Mouse (Mus musculus) kidney, embryonic 14.5 days (tissue): ENCODE data around the gene Lonp2. TPM values are rescaled to one million over a fixed set of nuclear protein-coding genes. Genes with fewer than 3 reads are reported as not detected.

Experiments
- ATAC-seq: fragments of 200-750 bp; cut with Nextera tagmentation; 2 replicates; pipeline ENCODE4 v1.8.0; 2017; ENCODE audit warnings: moderate number of reproducible peaks, mild to moderate bottlenecking, moderate TSS enrichment, moderate library complexity; ENCODE audit not compliant: low FRiP score, low TSS enrichment
- H3K27ac ChIP-seq: fragments of 300-500 bp; sonication (generic); 2 replicates; pipeline ENCODE4 v1.5.1; 2014; ENCODE audit warnings: low read depth, mild to moderate bottlenecking, low read length, moderate library complexity, mixed read lengths
- H3K27me3 ChIP-seq: fragments of 300-500 bp; sonication (generic); 2 replicates; pipeline ENCODE4 v1.6.1; 2014; ENCODE audit warnings: mild to moderate bottlenecking, low read length; ENCODE audit not compliant: control insufficient read depth, insufficient read depth
- H3K36me3 ChIP-seq: fragments of 300-500 bp; sonication (generic); 2 replicates; pipeline ENCODE4 v1.6.1; 2014; ENCODE audit warnings: low read length, mixed read lengths; ENCODE audit not compliant: control insufficient read depth, insufficient read depth
- H3K4me1 ChIP-seq: fragments of 300-500 bp; sonication (generic); 2 replicates; pipeline ENCODE4 v1.6.1; 2014; ENCODE audit warnings: low read length, mixed read lengths; ENCODE audit not compliant: control insufficient read depth, insufficient read depth
- H3K4me2 ChIP-seq: fragments of 300-500 bp; sonication (generic); replicated peaks from 2 replicates; pipeline ENCODE4 v1.6.1; 2014; ENCODE audit warnings: low read depth, mild to moderate bottlenecking, low read length
- H3K4me3 ChIP-seq: fragments of 300-500 bp; sonication (generic); 2 replicates; pipeline ENCODE4 v1.5.1; 2014; ENCODE audit warnings: mild to moderate bottlenecking, low read length
- H3K9ac ChIP-seq: fragments of 300-500 bp; sonication (generic); 2 replicates; pipeline ENCODE4 v1.6.1; 2014; ENCODE audit warnings: low read depth, mild to moderate bottlenecking, low read length, moderate library complexity
- H3K9me3 ChIP-seq: fragments of 300-500 bp; sonication (generic); 2 replicates; pipeline ENCODE4 v1.6.1; 2016; ENCODE audit warnings: low read length; ENCODE audit not compliant: control insufficient read depth
- WGBS: fragments of 180-500 bp; shearing (Covaris S2); extraction: QIAGEN DNeasy Blood & Tissue Kit; methylation state at CpG from one replicate; pipeline ENCODE4 v1.1.7; 2014; 5-methylcytosine and 5-hydroxymethylcytosine counted together
- polyA plus RNA-seq: library from polyadenylated mRNA; unstranded; fragments of >200 nt; fragmentation: Nextera tagmentation; extraction: Ambion mirVana; gene quantifications from 2 replicates; pipeline ENCODE4 v1.2.1, GENCODE M21; 2014

The Lonp2 gene
- polyA plus RNA-seq, 1 experiment from 2014 or later = 54.8 TPM

- Histone ChIP-seq H3K9ac (no peak overlapping the region), H3K4me3 (no peak overlapping the region), H3K27ac (no peak overlapping the region), H3K4me2 (no peak overlapping the region), H3K27me3 (no peaks in the 10 kb centered on the region), H3K4me1 (peaks cover 23% of the 10 kb centered on the region; the same call in 1 of the 2 replicates), H3K36me3 (no peaks in the 10 kb centered on the region), H3K9me3 (no peaks in the 10 kb centered on the region)
- WGBS = 85% methylated on average over 7 of the region's 7 CpGs
- ATAC-seq = no peak
These were observed 118.9 kb downstream of the Lonp2 start for GRCm38 (mm10) chr8:86742605-86743345.

- H3K36me3 ChIP-seq = no peaks in the 10 kb centered on the region
- peak overlapping the region; percentile 64 for H3K4me2 ChIP-seq
- peak overlapping the region; percentile 99 for H3K9ac ChIP-seq
- H3K4me1 ChIP-seq = peaks cover 23% of the 10 kb centered on the region; the same call in 1 of the 2 replicates
- H3K27ac ChIP-seq = peak overlapping the region; percentile 97
- no peaks in the 10 kb centered on the region for H3K9me3 ChIP-seq
- peak overlapping the region; percentile 81 for H3K4me3 ChIP-seq
- 3% methylated on average over 18 of the region's 18 CpGs for WGBS
- ATAC-seq = 0 out of 2 replicates have a peak, but pooled peaks have one; percentile 8
- H3K27me3 ChIP-seq = no peaks in the 10 kb centered on the region
These were observed 120.7 kb downstream of the Lonp2 start for GRCm38 (mm10) chr8:86744313-86745220.

DNA sequence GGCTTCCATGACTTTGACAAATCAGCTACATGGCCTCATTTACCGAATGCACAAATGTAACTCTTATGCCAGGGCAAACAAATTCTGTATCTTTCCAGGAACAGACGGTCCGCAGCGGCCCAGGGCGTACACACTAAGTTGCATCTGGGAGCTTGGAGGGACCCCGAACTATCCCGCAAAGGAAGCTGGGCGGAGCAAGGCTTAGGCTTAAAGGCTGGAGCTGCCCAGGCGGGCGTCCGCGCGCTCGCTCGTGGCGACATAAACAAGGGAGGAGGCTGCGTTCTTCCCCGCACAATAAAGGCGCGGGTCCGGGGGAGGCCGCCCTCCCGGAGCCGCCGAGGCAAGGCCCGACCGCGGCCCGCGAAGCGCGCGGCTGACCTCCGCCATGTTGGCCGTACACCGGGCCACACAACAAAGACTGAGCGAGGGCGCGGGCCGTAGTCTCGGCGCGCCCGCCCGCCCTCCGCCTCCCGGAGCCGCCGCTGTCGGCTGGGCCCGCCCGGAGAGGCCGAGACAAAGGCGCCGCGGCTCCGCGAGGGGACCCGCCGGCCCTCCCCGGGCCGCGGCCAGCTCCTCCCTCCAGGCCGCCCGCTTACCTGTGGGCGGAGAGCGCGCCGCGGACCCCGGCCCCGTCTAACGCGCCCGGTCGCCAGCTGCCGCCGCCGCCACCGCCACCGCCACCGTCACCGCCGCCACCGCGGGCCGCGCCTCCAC, 121.5 kb downstream of the Lonp2 start, which contains the start of the genes Gm10638 and Siah1a:
Gm10638 (plus strand) TSS at position 479 of the 714 bp plus-strand sequence.
Siah1a (minus strand) TSS at position 714 of the 714 bp plus-strand sequence.
- Histone ChIP-seq H3K4me2 (peak within 1 kb of the TSS; percentile 64), H3K27ac (peak within 1 kb of the TSS; percentile 97), H3K9me3 (no peaks in the 10 kb centered on the region), H3K9ac (peak within 1 kb of the TSS; percentile 99), H3K27me3 (no peaks in the 10 kb centered on the region), H3K36me3 (no peaks in the 10 kb centered on the region), H3K4me1 (peaks cover 23% of the 10 kb centered on the region; the same call in 1 of the 2 replicates), H3K4me3 (peak within 1 kb of the TSS; percentile 81)
- WGBS = 0% methylated on average over 67 of the region's 88 CpGs
- peak; percentile 85 for ATAC-seq

GRCm38 (mm10) chr8:86745935-86746441, 122.1 kb downstream of the Lonp2 start:
- peak overlapping the region; percentile 60 for H3K4me2 ChIP-seq
- H3K9me3 ChIP-seq = no peaks in the 10 kb centered on the region
- H3K27me3 ChIP-seq = no peaks in the 10 kb centered on the region
- H3K27ac ChIP-seq = peak overlapping the region; percentile 97
- no peaks in the 10 kb centered on the region for H3K36me3 ChIP-seq
- H3K4me1 ChIP-seq = peaks cover 23% of the 10 kb centered on the region; the same call in 1 of the 2 replicates
- WGBS = 0% methylated on average over 48 of the region's 70 CpGs
- H3K4me3 ChIP-seq = peak overlapping the region; percentile 81
- H3K9ac ChIP-seq = peak overlapping the region; percentile 99
- ATAC-seq = peak; percentile 85

DNA sequence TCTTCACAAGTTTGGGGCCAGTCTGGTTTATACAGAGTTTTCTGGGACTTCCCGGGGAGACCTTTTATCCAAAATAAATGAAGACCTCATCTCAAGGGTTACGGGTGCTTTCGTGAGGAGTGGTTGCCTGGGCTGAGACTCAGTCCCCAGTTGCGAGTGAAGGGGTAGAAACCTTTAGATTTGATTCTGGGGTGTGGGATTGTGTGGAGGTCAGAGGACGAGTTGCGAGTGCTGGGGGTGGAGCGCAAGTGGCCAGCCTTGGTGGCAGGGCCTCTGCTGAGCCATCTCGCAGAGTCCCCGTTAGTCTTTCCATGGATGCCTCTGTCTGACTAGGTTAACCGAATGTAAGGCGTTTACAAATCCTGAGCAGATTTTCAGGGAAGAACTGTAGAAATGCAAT, 122.7 kb downstream of the Lonp2 start:
- H3K27ac ChIP-seq = peak overlapping the region; percentile 97
- H3K4me2 ChIP-seq = peak overlapping the region; percentile 60
- WGBS = 4% methylated on average over 11 of the region's 11 CpGs
- peak; percentile 5; the same call in 1 of the 2 replicates for ATAC-seq
- H3K36me3 ChIP-seq = no peaks in the 10 kb centered on the region
- H3K4me3 ChIP-seq = peak overlapping the region; percentile 81
- H3K27me3 ChIP-seq = no peaks in the 10 kb centered on the region
- no peaks in the 10 kb centered on the region for H3K9me3 ChIP-seq
- H3K4me1 ChIP-seq = peaks cover 23% of the 10 kb centered on the region; the same call in 1 of the 2 replicates
- peak overlapping the region; percentile 99 for H3K9ac ChIP-seq

DNA sequence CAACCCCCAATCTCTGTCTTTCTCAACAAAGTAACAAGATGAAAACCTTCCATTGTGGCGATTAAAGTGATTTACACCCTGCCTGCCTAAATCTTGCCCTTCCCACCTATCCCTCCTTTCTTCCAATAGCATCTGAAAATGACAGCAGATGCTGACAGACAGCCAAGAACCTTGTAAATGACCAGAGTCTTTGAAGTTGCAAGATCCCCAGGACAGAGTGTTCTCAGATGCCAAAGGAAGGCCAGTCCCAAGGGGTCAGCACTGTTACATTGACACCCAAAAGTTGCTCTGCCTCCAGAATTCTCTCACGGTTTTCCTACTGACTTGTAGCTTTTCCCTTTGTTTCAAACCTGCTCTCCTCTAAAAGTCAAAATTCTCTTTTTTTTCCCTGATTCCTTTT, 126.0 kb downstream of the Lonp2 start:
- Histone ChIP-seq H3K27ac (no peak overlapping the region), H3K36me3 (no peaks in the 10 kb centered on the region), H3K27me3 (no peaks in the 10 kb centered on the region), H3K4me3 (no peak overlapping the region), H3K4me2 (no peak overlapping the region), H3K9ac (no peak overlapping the region), H3K9me3 (no peaks in the 10 kb centered on the region), H3K4me1 (peaks cover 5% of the 10 kb centered on the region; the same call in 1 of the 2 replicates)
- no peak for ATAC-seq
- 22% methylated on average over 2 of the region's 2 CpGs for WGBS

DNA sequence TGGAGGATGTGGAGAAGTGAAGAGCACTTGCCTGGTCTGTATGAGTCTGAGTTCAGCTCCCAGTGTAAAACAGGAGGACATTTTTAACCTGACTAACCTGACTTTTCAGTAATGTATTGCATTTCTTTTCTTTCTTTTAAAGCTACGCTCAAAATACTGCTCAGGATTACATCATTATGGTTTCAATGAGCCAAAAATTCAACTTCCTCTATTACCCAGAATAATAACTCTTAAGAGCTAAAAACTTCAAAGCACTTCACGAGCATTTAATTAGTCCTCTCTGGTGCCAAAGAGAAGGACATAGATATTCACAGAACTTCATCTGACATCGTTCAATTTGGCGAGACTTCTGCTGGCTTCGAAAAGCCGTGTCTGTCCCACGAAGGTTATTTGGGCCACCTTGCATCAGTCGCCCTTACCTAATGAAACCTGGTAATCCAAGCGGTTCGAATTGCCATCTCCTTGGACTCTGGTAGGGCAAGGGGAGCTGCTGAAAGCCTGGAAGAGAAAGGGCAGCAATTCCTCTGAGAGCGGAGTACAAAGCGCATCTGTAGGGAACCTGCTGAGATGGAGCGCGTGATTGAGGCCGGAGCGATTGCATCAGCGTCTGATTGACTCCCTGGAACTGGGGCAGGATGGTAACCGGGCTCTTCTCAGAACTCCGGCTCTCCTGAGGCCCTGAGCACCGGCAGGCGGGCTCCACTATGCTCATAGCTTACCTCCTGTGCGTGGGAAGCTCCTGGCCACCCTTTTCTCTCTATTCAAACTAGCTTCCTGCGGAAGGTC, 133.3 kb downstream of the Lonp2 start:
- no peak overlapping the region for H3K27ac ChIP-seq
- no peaks in the 10 kb centered on the region for H3K36me3 ChIP-seq
- 0 out of 2 replicates have a peak overlapping the region, but pooled peaks have one; percentile 15 for H3K4me2 ChIP-seq
- H3K9ac ChIP-seq = no peak overlapping the region
- 24% methylated on average over 23 of the region's 23 CpGs for WGBS
- H3K4me1 ChIP-seq = no peaks in the 10 kb centered on the region
- H3K27me3 ChIP-seq = no peaks in the 10 kb centered on the region
- H3K9me3 ChIP-seq = no peaks in the 10 kb centered on the region
- no peak overlapping the region for H3K4me3 ChIP-seq
- ATAC-seq = no peak

- Histone ChIP-seq H3K9me3 (no peaks in the 10 kb centered on the region), H3K27ac (no peak overlapping the region), H3K4me2 (no peak overlapping the region), H3K27me3 (no peaks in the 10 kb centered on the region), H3K36me3 (no peaks in the 10 kb centered on the region), H3K4me3 (no peak overlapping the region), H3K4me1 (no peaks in the 10 kb centered on the region), H3K9ac (no peak overlapping the region)
- 87% methylated on average over 3 of the region's 3 CpGs for WGBS
- no peak for ATAC-seq
These were observed 134.8 kb downstream of the Lonp2 start for GRCm38 (mm10) chr8:86758651-86759050.
